Mouse (Mus musculus) thymus, postnatal 0 days (tissue): Measurements from ENCODE around the gene Cux2. TPM values are rescaled to one million over a fixed set of nuclear protein-coding genes. Genes with fewer than 3 reads are reported as not detected.

Experiments used
- DNase-seq: peaks from one replicate; pipeline ENCODE4 v3.0.0-alpha.2; 2015; ENCODE audit warnings: low spot score
- polyA plus RNA-seq: library from polyadenylated mRNA; unstranded; fragments of >200 nt; fragmentation: Nextera tagmentation; extraction: Ambion mirVana; gene quantifications from 2 replicates; pipeline ENCODE4 v1.2.1, GENCODE M21; 2015

Gene Cux2
- polyA plus RNA-seq, 1 experiment from 2014 or later, result 0.17 TPM

GRCm38 (mm10) chr5:121924423-121924822 is 125.5 kb downstream of the Cux2 start:
- DNase-seq, result no peak

DNA sequence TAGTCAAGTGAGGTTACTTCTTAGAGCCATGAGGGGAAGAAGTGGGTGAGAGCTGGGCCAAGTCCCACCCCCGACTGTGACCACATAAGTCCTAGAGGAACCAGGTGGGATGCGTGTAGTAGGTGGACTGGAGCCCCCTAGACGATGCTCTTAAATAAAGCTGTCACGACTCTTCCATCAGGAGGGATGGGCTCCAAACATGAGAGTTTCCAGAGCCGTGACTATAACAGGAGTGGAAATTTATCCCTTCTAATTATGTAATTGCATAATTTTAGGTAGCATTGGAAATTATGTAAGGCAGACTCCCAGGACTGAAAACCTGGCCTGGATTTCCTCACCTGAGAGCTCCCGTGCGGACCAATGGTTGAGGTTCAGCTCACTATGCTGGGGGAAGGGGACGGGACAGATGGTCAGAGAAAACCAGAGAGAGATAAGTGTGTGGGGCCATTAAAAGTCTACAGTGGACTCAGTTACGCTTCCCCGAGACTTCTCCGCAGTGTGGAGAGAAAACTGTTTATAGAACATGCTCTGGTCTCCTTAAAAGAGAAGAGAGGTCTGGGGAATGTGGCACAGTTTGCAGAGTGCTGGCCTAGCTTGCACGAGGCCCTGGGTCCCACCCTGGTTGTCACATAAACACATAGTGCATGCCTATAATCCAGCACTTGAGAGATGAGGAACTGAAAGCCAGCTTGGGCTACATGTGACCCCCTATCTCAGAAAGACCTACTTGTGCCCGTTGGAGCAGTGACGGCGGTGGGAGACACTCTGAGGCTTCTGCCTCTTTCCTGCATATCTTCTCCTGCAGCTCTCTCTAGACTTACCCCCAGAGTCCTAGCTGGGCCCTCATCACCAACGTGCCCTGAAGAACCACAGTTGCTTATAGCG is 126.7 kb downstream of the Cux2 start:
- no peak for DNase-seq

DNA sequence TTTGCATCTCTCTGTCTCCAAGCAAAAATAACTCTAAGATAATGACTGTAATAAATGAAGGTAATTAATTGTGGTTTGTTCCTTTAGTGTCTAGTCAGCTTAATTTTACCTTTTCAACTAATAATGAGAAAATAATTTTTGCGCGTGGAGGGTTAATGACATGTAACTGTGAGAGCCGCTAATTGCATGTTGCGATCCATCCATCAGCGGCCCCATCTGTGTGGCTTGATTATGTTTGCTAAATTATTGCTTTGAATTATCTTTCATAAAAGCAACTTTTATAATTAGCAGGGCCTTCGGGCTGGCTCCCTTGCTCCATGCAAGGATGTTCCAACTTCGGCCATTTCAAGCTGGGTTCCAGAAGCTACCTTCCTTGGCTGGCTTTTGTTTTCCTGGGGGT is 130.7 kb downstream of the Cux2 start:
- DNase-seq, result no peak

DNA sequence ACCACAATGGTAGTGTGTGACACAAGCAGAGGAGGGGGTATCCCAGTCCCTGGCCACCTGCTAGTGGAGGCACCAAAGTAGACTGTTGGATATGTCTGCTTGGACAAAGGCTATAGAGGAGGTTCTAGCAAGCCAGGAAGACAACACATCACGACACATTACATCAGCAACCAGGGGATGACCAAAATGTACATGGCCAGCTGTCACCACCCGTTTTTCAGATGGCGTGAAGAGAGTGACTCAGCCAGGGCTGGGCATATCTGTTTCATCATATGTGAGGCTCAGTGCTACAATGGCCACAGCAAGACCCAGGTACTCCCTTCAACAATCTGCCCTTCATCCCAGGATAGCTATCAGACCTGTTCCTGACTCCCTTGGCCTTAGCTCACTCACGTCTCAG is 133.1 kb downstream of the Cux2 start:
- DNase-seq, result no peak

GRCm38 (mm10) chr5:121913999-121914398 is 135.9 kb downstream of the Cux2 start:
- DNase-seq, result no peak

DNA sequence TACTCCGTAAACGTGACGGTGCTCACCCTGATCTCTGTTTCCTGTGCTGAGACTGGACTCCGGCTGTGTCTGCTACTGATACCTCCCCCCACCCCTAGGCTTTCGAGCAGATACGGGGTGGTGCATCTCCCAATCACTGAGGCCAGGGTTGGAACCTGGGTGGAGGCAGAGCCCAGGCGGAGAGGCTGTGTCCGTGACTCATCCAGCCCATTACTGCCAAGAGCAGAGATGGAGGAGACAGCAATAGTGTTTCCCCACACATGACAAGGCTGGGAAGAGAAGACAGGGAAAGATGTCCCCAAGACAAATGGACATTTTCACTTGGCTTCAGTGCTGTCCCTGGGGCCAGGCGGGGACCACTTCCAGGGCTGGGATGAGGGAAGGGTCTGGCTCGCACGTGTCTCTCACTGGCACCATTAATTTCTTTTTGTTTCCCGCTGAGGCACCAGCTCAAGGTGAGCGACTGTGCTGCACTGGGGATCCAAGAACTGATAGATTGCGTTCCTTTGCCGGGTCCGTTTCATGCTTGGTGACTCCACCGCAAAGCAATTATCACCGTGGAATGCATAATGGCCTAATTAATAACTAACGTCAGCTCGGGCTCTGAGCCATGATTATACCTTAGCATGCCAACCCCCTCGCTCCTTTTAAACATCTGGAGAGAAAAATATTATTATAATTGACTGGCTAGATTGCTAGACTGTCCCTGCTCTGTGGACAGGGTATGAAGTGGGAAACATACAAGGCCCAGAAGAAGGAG is 140.5 kb downstream of the Cux2 start:
- no peak for DNase-seq

GRCm38 (mm10) chr5:121905671-121906070 is 144.2 kb downstream of the Cux2 start:
- no peak for DNase-seq

DNA sequence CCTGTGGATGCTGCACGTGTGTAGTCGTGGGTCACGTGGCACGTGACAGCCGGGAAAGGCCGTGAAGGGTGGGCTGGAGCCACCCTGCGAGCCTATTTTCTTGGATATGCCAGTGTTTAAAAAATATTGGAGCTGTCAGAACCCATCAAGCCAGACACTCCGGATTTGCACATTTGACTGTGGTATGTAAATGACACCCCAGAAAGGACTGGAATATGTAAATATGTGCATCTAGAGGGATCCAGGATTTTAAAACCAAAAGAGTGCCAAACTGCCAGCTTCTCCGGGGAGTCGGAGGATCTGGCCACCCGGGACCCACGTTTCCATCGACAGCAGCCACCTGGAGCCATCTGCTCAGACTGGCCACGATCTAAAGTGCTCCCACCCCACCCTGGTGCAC is 145.1 kb downstream of the Cux2 start:
- DNase-seq, result no peak

- DNase-seq, result no peak
Observed at GRCm38 (mm10) chr5:121902809-121903745, 146.8 kb downstream of the Cux2 start.

GRCm38 (mm10) chr5:121895117-121895756 is 154.7 kb downstream of the Cux2 start:
- no peak for DNase-seq

- no peak for DNase-seq
Observed at GRCm38 (mm10) chr5:121894647-121895046, 155.3 kb downstream of the Cux2 start.

DNA sequence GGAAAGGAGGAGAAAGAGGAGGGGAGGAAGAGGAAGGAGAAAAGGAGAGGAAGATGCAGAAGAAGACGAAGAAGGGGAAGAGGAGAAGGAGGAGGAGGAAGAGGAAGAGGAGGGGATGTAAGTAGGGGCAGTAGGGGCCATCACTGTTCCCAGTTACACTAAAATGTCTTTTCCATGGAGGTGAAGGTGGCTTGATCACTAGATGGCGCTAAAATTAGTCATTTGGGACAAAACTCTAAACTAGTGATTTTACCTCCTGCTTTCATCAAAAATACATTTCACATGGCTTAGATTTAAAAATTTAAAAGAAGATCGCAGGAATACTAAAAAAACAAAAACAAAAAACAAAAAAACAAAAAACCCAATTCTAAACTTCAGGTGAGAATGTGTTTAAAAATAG is 156.3 kb downstream of the Cux2 start:
- peak; percentile 18 for DNase-seq

GRCm38 (mm10) chr5:121892281-121892680 is 157.6 kb downstream of the Cux2 start:
- no peak for DNase-seq

GRCm38 (mm10) chr5:121890925-121891324 is 159.0 kb downstream of the Cux2 start:
- DNase-seq, result no peak

- DNase-seq, result no peak
Observed at GRCm38 (mm10) chr5:121889819-121890362, 160.0 kb downstream of the Cux2 start.

DNA sequence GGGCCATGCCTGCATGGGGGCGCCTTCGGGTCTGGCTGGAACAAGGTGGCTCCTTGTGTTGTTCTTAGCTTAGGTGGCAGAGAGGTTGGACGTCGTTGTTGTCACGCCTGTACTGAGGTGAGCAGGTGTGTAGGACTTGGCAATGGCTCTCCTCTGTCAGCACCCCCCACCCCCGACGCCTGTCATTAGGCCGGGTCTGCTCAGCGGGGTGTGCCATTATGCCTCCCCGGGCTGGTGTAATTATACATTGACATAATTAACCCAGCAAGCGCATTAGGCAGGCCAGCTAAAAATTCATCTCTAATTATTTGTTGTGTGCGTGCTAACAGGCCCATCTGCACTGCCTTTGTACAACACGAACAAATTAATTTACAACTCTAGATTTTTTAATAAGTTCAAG is 160.5 kb downstream of the Cux2 start:
- DNase-seq, result no peak

GRCm38 (mm10) chr5:121883356-121883755 is 166.5 kb downstream of the Cux2 start:
- DNase-seq, result no peak

DNA sequence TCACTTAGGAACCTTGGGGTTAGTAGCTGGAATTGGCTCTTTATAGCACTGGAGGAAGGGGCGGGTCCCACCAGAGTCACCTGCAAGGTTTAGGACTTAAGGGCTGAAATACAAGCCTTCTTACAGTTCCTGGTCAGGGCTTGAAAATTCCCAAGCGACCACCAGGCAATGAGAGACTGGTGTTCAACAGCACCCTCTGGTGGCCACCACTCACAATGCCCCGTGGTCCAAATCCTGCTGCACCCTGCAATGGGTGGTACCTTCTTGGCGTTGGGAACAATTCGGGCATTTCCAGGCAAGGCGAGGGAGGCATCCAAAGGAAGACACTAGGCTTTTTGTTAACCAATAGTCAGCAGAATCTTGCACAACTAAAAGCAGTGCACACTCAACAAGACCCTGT is 170.7 kb downstream of the Cux2 start:
- DNase-seq, result peak; percentile 26

DNA sequence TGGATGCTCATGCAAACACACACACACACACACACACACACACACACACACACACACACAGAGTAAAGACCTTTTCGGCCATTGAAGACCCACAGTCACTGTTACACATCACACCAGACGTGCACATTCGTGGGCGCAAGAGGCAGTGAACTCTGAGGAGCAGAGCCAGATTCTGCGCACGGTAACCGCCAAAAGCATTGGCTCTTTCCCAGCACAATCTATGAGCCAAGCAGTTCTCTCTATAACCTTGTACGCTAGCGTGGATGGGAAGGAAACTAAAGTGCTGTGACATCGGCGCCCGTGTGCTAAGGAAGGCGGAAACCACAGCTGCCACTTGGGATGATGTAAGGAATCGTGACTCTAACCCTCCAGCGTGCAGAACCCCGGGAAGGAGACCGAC is 171.2 kb downstream of the Cux2 start:
- no peak for DNase-seq

DNA sequence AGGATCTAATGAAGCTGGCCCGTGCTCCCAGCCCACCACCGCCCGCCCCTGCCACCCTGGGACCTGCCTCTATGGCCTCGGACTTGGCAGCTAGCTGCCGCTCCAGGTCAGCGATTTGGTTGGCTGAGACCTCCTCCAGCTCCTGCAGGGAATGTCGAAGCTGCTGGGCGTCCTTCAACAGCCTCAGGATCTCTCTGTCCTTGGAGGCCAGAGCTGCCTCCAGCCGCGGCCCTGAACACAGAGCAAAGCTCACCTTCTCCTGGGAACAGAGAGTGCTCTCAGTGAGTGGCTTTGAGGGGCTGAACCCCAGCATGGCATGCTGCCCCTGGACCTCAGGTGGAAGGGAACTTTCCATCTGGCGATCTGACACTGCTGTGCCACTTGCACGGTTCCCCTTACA is 173.0 kb downstream of the Cux2 start:
- no peak for DNase-seq

DNA sequence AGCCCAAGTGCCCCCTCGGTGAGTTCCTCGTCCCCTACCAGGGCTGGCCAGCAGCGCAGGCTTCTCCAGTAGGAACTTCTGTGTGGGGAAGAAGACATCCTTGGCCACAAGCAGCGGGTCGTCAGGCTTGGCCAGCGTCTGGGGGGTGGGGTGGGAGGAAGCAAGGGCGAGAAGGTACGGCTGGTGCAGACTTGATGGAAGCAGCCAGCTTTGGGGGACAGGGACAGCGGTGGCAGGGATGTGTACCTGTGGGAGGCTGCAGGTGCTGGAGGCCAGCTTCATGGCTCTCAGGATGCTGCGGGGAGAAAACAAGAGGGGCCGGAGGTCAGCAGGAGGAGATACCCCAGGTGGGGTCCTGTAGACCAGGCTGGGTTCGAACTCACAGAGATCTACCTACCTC is 174.9 kb downstream of the Cux2 start:
- no peak for DNase-seq
